Mouse (Mus musculus) lung, adult 2 months (tissue): Measurements from ENCODE around the gene Slc17a7. TPM values are rescaled to one million over a fixed set of nuclear protein-coding genes. Genes with fewer than 3 reads are reported as not detected.

Source experiments
- DNase-seq: peaks from one replicate; pipeline ENCODE4 v3.0.0; 2022
- H3K4me1 ChIP-seq: fragments of 200-500 bp; 2 replicates; pipeline ENCODE4 v1.6.1; 2011; ENCODE audit warnings: low read length; ENCODE audit not compliant: control insufficient read depth, insufficient read depth
- H3K4me3 ChIP-seq: fragments of 200-500 bp; replicated peaks from 2 replicates; pipeline ENCODE3; 2011; ENCODE audit warnings: low read depth, mild to moderate bottlenecking, control low read depth, low read length; ENCODE audit errors: extremely low read depth
- CTCF ChIP-seq: fragments of 200-500 bp; IDR thresholded peaks from 2 replicates; pipeline ENCODE4 v1.5.1; 2011; ENCODE audit warnings: mild to moderate bottlenecking, low read length, control low read depth; ENCODE audit not compliant: insufficient read depth
- POLR2A ChIP-seq: fragments of 200-500 bp; IDR thresholded peaks from 2 replicates; pipeline ENCODE4 v1.6.1; 2011; ENCODE audit warnings: low read depth, mild to moderate bottlenecking, control low read depth, low read length, borderline replicate concordance; ENCODE audit errors: extremely low read depth
- WGBS: fragments of 180-500 bp; shearing (Covaris S2); methylation state at CpG from one replicate; pipeline ENCODE4 v1.1.7; 2018; 5-methylcytosine and 5-hydroxymethylcytosine counted together
- polyA plus RNA-seq: library from polyadenylated mRNA; depleted of rRNA; stranded (reverse); fragments of >200 nt; gene quantifications from 2 replicates; pipeline ENCODE4 v1.2.3, GENCODE M21; 2012

The Slc17a7 gene
- polyA plus RNA-seq, 1 experiment: 2.7 TPM

- WGBS: 7% methylated on average over 44 of the region's 44 CpGs
- DNase-seq: peak; percentile 85
- H3K4me3 ChIP-seq: peak within 1 kb of the TSS; percentile 50
- no peaks in the 10 kb centered on the region for H3K4me1 ChIP-seq
- TF ChIP-seq POLR2A (peak; percentile 67; the same call in 1 of the 2 replicates), CTCF (no peak)
Observed at GRCm38 (mm10) chr7:45204380-45205143, 40.8 kb downstream of the Slc17a7 start, which contains the start of gene Ccdc155. Gene Ccdc155 (minus strand): TSS chr7:45204892.

DNA sequence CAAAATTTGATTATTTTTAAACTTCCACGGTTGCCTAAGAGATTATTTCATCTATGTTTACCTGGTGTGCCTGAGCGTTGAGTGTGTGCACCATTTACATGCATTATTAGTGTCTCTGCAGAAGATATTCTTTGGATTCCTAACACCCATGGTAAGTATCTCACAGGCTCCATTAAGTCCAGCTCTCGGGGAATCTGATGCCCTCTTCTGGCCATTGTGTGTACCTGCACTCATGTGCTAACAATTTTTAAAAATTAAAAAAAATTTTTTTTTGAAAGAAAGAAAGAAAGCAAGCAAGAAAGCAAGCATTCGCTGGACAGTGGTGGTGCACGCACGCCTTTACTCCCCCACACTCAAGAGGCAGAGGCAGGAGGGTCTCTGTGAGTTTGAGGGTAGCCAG, 44.5 kb downstream of the Slc17a7 start:
- H3K4me3 ChIP-seq: no peak overlapping the region
- TF ChIP-seq POLR2A: no peak
- TF ChIP-seq CTCF: no peak
- no peak for DNase-seq
- 0 out of 2 replicates have a peak, but pooled peaks cover 2% of the 10 kb centered on the region for H3K4me1 ChIP-seq
- WGBS: 78% methylated on average over 6 of the region's 6 CpGs

DNA sequence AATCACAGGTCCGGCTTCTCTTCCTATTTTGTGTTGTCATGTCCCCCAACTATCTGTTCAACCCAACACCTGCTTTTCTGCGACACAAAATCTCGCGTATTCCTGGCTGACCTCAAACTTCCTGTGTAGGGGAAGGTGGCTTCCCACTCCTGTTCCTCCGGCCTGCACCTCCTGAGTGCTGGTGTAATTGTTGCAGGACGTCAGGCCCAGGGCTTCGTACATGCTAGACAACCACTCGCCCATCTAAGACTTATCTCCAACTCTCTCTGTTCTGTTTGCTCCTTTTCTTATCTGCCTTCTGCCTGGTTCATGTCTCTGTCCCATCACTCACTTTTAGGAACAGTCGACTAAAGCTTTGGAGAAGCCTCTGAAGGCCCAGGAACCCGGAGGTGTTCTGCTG, 47.3 kb downstream of the Slc17a7 start:
- Histone ChIP-seq H3K4me3 (no peak overlapping the region), H3K4me1 (peaks cover 3% of the 10 kb centered on the region; the same call in 1 of the 2 replicates)
- no peak for DNase-seq
- TF ChIP-seq CTCF: no peak
- no peak for TF ChIP-seq POLR2A
- WGBS: 55% methylated on average over 10 of the region's 10 CpGs

GRCm38 (mm10) chr7:45211851-45212251, 48.1 kb downstream of the Slc17a7 start, which contains the start of gene Dkkl1:
Gene Dkkl1 (minus strand): TSS chr7:45212147.
- WGBS: 5% methylated on average over 17 of the region's 17 CpGs

GRCm38 (mm10) chr7:45212356-45212755, 48.6 kb downstream of the Slc17a7 start:
- Histone ChIP-seq H3K4me3 (no peak overlapping the region), H3K4me1 (peaks cover 4% of the 10 kb centered on the region; the same call in 1 of the 2 replicates)
- no peak for DNase-seq
- 59% methylated on average over 7 of the region's 7 CpGs for WGBS
- TF ChIP-seq CTCF: no peak
- TF ChIP-seq POLR2A: no peak

More at GRCm38 (mm10) chr7:45211851-45212251, 48.1 kb downstream of the Slc17a7 start, which contains the start of gene Dkkl1:
- Histone ChIP-seq H3K4me1 (peaks cover 4% of the 10 kb centered on the region; the same call in 1 of the 2 replicates), H3K4me3 (no peak within 1 kb of the TSS)
- no peak for DNase-seq
- TF ChIP-seq CTCF: no peak
- no peak for TF ChIP-seq POLR2A

- no peak for DNase-seq
- TF ChIP-seq POLR2A (no peak), CTCF (no peak)
- WGBS: 87% methylated on average over 5 of the region's 5 CpGs
- Histone ChIP-seq H3K4me1 (peaks cover 4% of the 10 kb centered on the region; the same call in 1 of the 2 replicates), H3K4me3 (no peak overlapping the region)
Observed at GRCm38 (mm10) chr7:45213708-45214107, 50.0 kb downstream of the Slc17a7 start.

DNA sequence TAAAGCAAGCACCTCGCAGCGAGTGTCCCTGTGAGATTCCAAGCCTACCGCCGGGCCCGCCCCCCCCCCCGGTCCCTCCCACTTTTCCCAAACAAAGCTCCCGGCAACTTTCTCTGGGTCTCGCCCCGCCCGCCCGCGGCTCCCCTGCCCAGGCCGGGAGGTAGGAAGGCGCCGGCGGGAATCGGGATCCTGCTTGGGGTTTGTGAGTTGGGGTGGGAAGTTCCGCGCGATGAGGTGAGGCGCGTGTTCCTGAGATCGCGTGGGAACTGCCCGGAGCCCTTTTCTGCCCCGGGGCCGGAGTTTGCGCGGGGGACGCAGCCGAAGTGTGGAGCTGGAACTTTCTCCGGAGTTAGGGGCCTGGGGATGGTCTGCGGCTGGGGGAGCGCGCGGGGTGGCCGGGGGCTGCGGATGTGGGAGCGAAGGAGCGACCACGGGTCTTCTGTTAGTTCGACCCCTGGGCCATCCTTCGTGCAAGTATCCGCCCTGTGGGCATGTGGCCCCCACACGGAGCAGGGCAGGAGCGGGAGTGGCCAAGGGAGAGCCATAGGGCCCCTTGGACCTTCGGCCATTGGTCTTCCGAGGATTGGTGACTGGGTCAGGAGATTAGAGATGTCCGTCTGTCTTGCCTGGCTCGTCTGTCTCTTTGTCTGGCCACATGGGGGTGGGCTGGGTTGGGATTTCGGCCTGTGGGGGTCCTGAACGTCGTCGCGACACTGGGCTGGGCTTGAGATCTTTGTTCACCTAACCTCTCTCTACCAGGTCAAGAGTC, 52.1 kb downstream of the Slc17a7 start, which contains the start of gene Tead2:
Gene Tead2 (plus strand): TSS at position 81 of the 769 bp plus-strand sequence.
- peak; percentile 33 for DNase-seq
- H3K4me3 ChIP-seq: peak within 1 kb of the TSS; percentile 83
- TF ChIP-seq POLR2A (peak; percentile 23; the same call in 1 of the 2 replicates), CTCF (no peak)
- H3K4me1 ChIP-seq: peaks cover 6% of the 10 kb centered on the region; the same call in 1 of the 2 replicates
- WGBS: 2% methylated on average over 52 of the region's 55 CpGs

DNA sequence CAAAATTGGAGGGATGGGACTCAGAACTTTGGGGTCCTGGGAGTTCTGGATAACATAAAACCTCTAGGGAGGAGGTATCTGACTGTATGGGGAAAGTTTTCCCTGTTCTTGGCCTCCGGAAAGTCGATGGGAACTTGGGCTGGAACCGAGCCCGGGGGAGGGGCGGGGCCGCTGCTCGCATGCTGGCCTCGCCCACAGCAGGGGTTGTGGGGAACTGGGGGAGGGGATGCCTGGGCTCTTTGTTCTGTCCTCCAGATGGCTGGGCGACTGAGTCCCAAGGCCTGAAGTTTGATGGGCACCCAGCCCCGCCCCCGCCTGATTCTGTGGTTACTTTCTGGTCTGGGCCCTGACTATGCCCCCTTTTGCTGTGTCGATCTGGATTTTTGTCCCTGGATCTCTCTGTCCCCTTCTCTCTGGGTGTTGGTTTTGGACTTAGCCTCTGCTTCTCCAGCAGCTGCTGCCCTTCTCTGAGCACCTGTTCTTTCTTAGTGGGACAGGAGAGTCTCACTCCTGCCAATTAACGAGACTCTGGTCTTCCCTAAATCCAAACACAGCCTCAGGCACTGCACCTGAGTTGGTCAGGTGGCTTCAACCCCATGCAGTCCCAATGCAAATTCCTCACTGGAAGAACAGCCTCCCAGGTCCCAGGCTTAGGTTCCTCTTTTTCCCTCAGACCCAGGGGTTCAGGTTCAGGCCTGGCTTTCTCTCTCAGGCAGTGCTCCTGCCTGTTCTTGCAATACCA, 52.9 kb downstream of the Slc17a7 start:
- peak; percentile 39 for DNase-seq
- Histone ChIP-seq H3K4me1 (peaks cover 6% of the 10 kb centered on the region; the same call in 1 of the 2 replicates), H3K4me3 (peak overlapping the region; percentile 83)
- TF ChIP-seq POLR2A (no peak), CTCF (no peak)
- 6% methylated on average over 13 of the region's 13 CpGs for WGBS
